Mouse (Mus musculus) monocyte, adult 5-6 weeks (primary cell): Measurements from ENCODE around the gene Uqcr11. TPM values are rescaled to one million over a fixed set of nuclear protein-coding genes. Genes with fewer than 3 reads are reported as not detected.

ENCODE experiments used
- ATAC-seq: fragments of 153-309, 156-312 bp; replicated peaks from 2 replicates; pipeline ENCODE4 v1.8.0; 2017; ENCODE audit warnings: mild to moderate bottlenecking; ENCODE audit not compliant: low TSS enrichment, insufficient number of reproducible peaks, severe bottlenecking, poor library complexity, low FRiP score
- total RNA-seq: library from RNA; stranded (forward); fragments of 200-1000, 200-491, 200-594 nt; gene quantifications from 3 replicates; pipeline ENCODE4 v1.2.3, GENCODE M21; 2017

The Uqcr11 gene
- total RNA-seq, 1 experiment from 2014 or later: 56.9 TPM

DNA sequence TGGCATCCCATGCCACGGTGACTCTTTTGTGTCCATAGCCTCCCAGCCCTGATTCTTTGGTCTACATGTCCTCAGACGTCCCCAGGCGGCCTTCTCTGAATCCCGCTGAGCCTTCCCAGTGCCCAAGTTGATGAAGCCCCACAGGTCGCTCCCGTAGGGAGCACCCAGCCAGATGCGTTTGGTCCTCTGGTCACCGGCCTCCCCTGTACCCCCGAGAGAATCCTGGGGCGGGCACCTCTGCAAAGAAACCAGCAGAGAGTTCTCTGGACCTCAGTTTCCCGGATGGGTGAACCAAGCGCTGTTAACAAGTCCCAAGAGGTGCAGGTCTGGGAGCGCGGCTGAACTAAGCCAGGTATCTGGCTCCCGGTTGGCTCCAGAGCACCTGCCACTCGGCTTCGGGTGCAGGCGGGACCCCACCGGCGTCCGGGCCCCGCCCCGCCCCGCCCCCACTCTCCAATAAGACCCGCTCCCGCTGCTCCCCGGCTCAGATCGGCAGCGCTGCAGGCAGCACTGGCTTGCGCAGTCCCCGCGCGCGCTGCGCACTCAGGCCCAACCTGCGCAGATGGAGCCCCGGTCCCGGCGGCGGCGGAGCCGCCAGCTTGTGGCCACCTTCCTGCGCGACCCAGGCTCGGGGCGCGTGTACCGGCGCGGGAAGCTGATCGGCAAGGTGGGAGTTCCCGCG, 50.5 kb downstream of the Uqcr11 start, which contains the start of gene Plk5:
Gene Plk5, plus strand, starts transcription at position 459 of the 682 bp plus-strand sequence.
- ATAC-seq: no peak

- no peak for ATAC-seq
Measured at GRCm38 (mm10) chr10:80355431-80355830, 51.2 kb downstream of the Uqcr11 start.

Other genes with a start within 250 kb of the Uqcr11 start
- 137 to 163 TPM (median 145 TPM) in 3 replicates for gene Cirbp, start 240.8 kb downstream of the Uqcr11 start, total RNA-seq
- 16.2 to 29.1 TPM (median 18.0 TPM) in 3 replicates for gene 1600002K03Rik, start 233.9 kb downstream of the Uqcr11 start, total RNA-seq
- gene Efna2, start 227.3 kb downstream of the Uqcr11 start, total RNA-seq: 1.0 TPM in 1 of 3 replicates, not detected in the others
- 43.7 to 46.7 TPM (median 46.2 TPM) in 3 replicates for gene Mum1, start 180.4 kb downstream of the Uqcr11 start, total RNA-seq
- 60.9 to 74.8 TPM (median 61.4 TPM) in 3 replicates for gene Ndufs7, start 157.7 kb downstream of the Uqcr11 start, total RNA-seq
- gene Gamt, start 145.8 kb downstream of the Uqcr11 start, total RNA-seq: 3.8 to 4.7 TPM in 2 of 3 replicates, not detected in the other
- gene Dazap1, start 145.3 kb downstream of the Uqcr11 start, total RNA-seq: 85.1 to 132 TPM (median 92.5 TPM) in 3 replicates
- gene Rps15, start 114.4 kb downstream of the Uqcr11 start, total RNA-seq: 1,267 to 1,604 TPM (median 1,393 TPM) in 3 replicates
- 2.3 TPM in 1 of 3 replicates, not detected in the others for gene Apc2, start 110.9 kb downstream of the Uqcr11 start, total RNA-seq
- 23.5 to 28.1 TPM (median 27.6 TPM) in 3 replicates for gene 2310011J03Rik, start 86.3 kb downstream of the Uqcr11 start, total RNA-seq
- 0.57 TPM in 1 of 3 replicates, not detected in the others for gene Pcsk4, start 77.3 kb downstream of the Uqcr11 start, total RNA-seq
- not detected in 3 replicates for gene Reep6, start 76.9 kb downstream of the Uqcr11 start, total RNA-seq
- 0.10 to 0.43 TPM in 2 of 3 replicates, not detected in the other for gene Adamtsl5, start 58.4 kb downstream of the Uqcr11 start, total RNA-seq
- not detected in 3 replicates for gene Plk5, start 50.4 kb downstream of the Uqcr11 start, total RNA-seq
- 4.1 to 5.3 TPM (median 5.2 TPM) in 3 replicates for gene Mex3d, start 19.2 kb downstream of the Uqcr11 start, total RNA-seq
- 11.4 to 34.6 TPM (median 18.6 TPM) in 3 replicates for gene Mbd3, start 7.3 kb downstream of the Uqcr11 start, total RNA-seq
- 18.9 to 30.0 TPM (median 26.1 TPM) in 3 replicates for gene Tcf3, start 26.8 kb upstream of the Uqcr11 start, total RNA-seq
- not detected in 3 replicates for gene Onecut3, start 88.0 kb upstream of the Uqcr11 start, total RNA-seq
- 1.0 to 1.6 TPM in 2 of 3 replicates, not detected in the other for gene Atp8b3, start 132.3 kb upstream of the Uqcr11 start, total RNA-seq
- 21.1 to 32.2 TPM (median 24.1 TPM) in 3 replicates for gene Rexo1, start 154.7 kb upstream of the Uqcr11 start, total RNA-seq
- 5.1 to 8.5 TPM (median 8.2 TPM) in 3 replicates for gene Klf16, start 170.5 kb upstream of the Uqcr11 start, total RNA-seq
- gene Abhd17a, start 183.5 kb upstream of the Uqcr11 start, total RNA-seq: 15.2 to 20.8 TPM (median 17.0 TPM) in 3 replicates
- 6.0 to 11.2 TPM (median 7.9 TPM) in 3 replicates for gene Scamp4, start 196.0 kb upstream of the Uqcr11 start, total RNA-seq
- gene Adat3, start 196.1 kb upstream of the Uqcr11 start, total RNA-seq: 1.8 TPM in 1 of 3 replicates, not detected in the others
- gene Gm49322, start 199.2 kb upstream of the Uqcr11 start, total RNA-seq: 0.78 to 1.0 TPM in 2 of 3 replicates, not detected in the other
- 174 to 193 TPM (median 192 TPM) in 3 replicates for gene Csnk1g2, start 216.0 kb upstream of the Uqcr11 start, total RNA-seq